Mouse (Mus musculus): ENCODE measurements around the gene Tnfsfm13.
A peak's percentile ranks its signal among the peaks of the same experiment; 100 is the strongest.
"Not testable (repeated sequence)": the region's sequence is repeated elsewhere in the genome, so short reads cannot be mapped to it uniquely, and the experiment has no call there.

The Tnfsfm13 gene

GRCm38 (mm10) chr11:69704613-69705010 lies 8.7 kb upstream of the Tnfsfm13 start:
- DNase-seq (ENCODE audit: low spot score in 2 of 2) = no peak

- DNase-seq (ENCODE audit: low spot score in 2 of 2) = no peak
Observed at GRCm38 (mm10) chr11:69703814-69704612, 8.1 kb upstream of the Tnfsfm13 start.

GRCm38 (mm10) chr11:69703381-69703780 lies 7.5 kb upstream of the Tnfsfm13 start:
- not testable (repeated sequence) for DNase-seq (ENCODE audit: low spot score in 2 of 2)

GRCm38 (mm10) chr11:69702886-69703285 lies 7.0 kb upstream of the Tnfsfm13 start:
- DNase-seq (ENCODE audit: low spot score in 2 of 2) = not testable (repeated sequence)

- DNase-seq (ENCODE audit: low spot score in 2 of 2) = no peak
Observed at GRCm38 (mm10) chr11:69699595-69699994, 3.7 kb upstream of the Tnfsfm13 start.

- DNase-seq (ENCODE audit: low spot score in 2 of 2) = no peak
Observed at GRCm38 (mm10) chr11:69698574-69698973, 2.7 kb upstream of the Tnfsfm13 start.

- DNase-seq (ENCODE audit: low spot score in 2 of 2) = no peak
Observed at GRCm38 (mm10) chr11:69697396-69697795, 1.5 kb upstream of the Tnfsfm13 start.

- DNase-seq (ENCODE audit: low spot score in 2 of 2) = no peak
Observed at GRCm38 (mm10) chr11:69695046-69695360, 895 bp downstream of the Tnfsfm13 start.

GRCm38 (mm10) chr11:69693421-69693965 lies 2.4 kb downstream of the Tnfsfm13 start:
- no peak for DNase-seq (ENCODE audit: low spot score in 2 of 2)

GRCm38 (mm10) chr11:69692863-69693262 lies 3.0 kb downstream of the Tnfsfm13 start:
- DNase-seq (ENCODE audit: low spot score in 2 of 2) = no peak

- DNase-seq (ENCODE audit: low spot score in 2 of 2) = no peak
Observed at GRCm38 (mm10) chr11:69692196-69692811, 3.6 kb downstream of the Tnfsfm13 start.

- no peak for DNase-seq (ENCODE audit: low spot score in 2 of 2)
Observed at GRCm38 (mm10) chr11:69689891-69690290, 6.0 kb downstream of the Tnfsfm13 start.

GRCm38 (mm10) chr11:69687061-69687460 lies 8.8 kb downstream of the Tnfsfm13 start:
- no peak for DNase-seq (ENCODE audit: low spot score in 2 of 2)

- DNase-seq (ENCODE audit: low spot score in 2 of 2) = no peak
Observed at GRCm38 (mm10) chr11:69686377-69686776, 9.5 kb downstream of the Tnfsfm13 start.

- no peak for DNase-seq (ENCODE audit: low spot score in 2 of 2)
Observed at GRCm38 (mm10) chr11:69685526-69686148, 10.3 kb downstream of the Tnfsfm13 start, which contains the start of gene Tnfsf13. Gene Tnfsf13, minus strand, starts transcription at chr11:69685784.

- DNase-seq (ENCODE audit: low spot score in 2 of 2) = no peak
Observed at GRCm38 (mm10) chr11:69684936-69685335, 11.0 kb downstream of the Tnfsfm13 start.

GRCm38 (mm10) chr11:69684128-69684745 lies 11.7 kb downstream of the Tnfsfm13 start:
- DNase-seq (ENCODE audit: low spot score in 2 of 2) = no peak

GRCm38 (mm10) chr11:69683576-69683975 lies 12.3 kb downstream of the Tnfsfm13 start:
- no peak for DNase-seq (ENCODE audit: low spot score in 2 of 2)

GRCm38 (mm10) chr11:69682840-69683533 lies 12.9 kb downstream of the Tnfsfm13 start:
- DNase-seq (ENCODE audit: low spot score in 2 of 2) = peak; percentile 79 to 85

- DNase-seq (ENCODE audit: low spot score in 2 of 2) = no peak
Observed at GRCm38 (mm10) chr11:69682209-69682839, 13.6 kb downstream of the Tnfsfm13 start.
